Mouse (Mus musculus): ENCODE data around the gene Ica1l.

- no peak for TF ChIP-seq POLR2A (IDR thresholded peaks at IDR 0.05; ENCODE audit: borderline replicate concordance, insufficient read depth, low read length)
- no peak for TF ChIP-seq CTCF (IDR thresholded peaks at IDR 0.05; ENCODE audit: borderline replicate concordance, insufficient read depth, low read depth, low read length)
These were observed 1.6 kb upstream of the Ica1l start for GRCm38 (mm10) chr1:60044595-60044994.
